Mouse (Mus musculus) stomach, postnatal 0 days (tissue): ENCODE results near the gene Rad51b. TPM values are rescaled to one million over a fixed set of nuclear protein-coding genes. Genes with fewer than 3 reads are reported as not detected.
A peak's percentile ranks its signal among the peaks of the same experiment; 100 is the strongest.

Experiments used
- ATAC-seq: fragments of 200-750 bp; cut with Nextera tagmentation; 2 replicates; pipeline ENCODE4 v1.8.0; 2017; ENCODE audit not compliant: low FRiP score, low TSS enrichment
- DNase-seq: peaks from one replicate; pipeline ENCODE4 v3.0.0-alpha.2; 2016; ENCODE audit warnings: low spot score
- H3K27ac ChIP-seq: fragments of 300-500 bp; sonication (generic); replicated peaks from 2 replicates; pipeline ENCODE4 v1.5.1; 2014; ENCODE audit warnings: mild to moderate bottlenecking, control low read depth
- H3K27me3 ChIP-seq: fragments of 300-500 bp; sonication (generic); 2 replicates; pipeline ENCODE4 v1.6.1; 2014; ENCODE audit warnings: low read length; ENCODE audit not compliant: control insufficient read depth, insufficient read depth
- H3K36me3 ChIP-seq: fragments of 300-500 bp; sonication (generic); 2 replicates; pipeline ENCODE4 v1.6.1; 2014; ENCODE audit warnings: low read length, mixed read lengths; ENCODE audit not compliant: control insufficient read depth, insufficient read depth
- H3K4me1 ChIP-seq: fragments of 300-500 bp; sonication (generic); replicated peaks from 2 replicates; pipeline ENCODE4 v1.6.1; 2014; ENCODE audit warnings: antibody characterized with exemption; ENCODE audit not compliant: control insufficient read depth, insufficient read depth
- H3K4me2 ChIP-seq: fragments of 300-500 bp; sonication (generic); replicated peaks from 2 replicates; pipeline ENCODE4 v1.6.1; 2014; ENCODE audit warnings: low read depth, mild to moderate bottlenecking, control low read depth, moderate library complexity
- H3K4me3 ChIP-seq: fragments of 300-500 bp; sonication (generic); 2 replicates; pipeline ENCODE4 v1.5.1; 2014; ENCODE audit warnings: low read depth, low read length, control low read depth
- H3K9ac ChIP-seq: fragments of 300-500 bp; sonication (generic); 2 replicates; pipeline ENCODE4 v1.6.1; 2014; ENCODE audit warnings: mild to moderate bottlenecking, low read length, control low read depth, mixed read lengths
- H3K9me3 ChIP-seq: fragments of 300-500 bp; sonication (generic); 2 replicates; pipeline ENCODE4 v1.6.1; 2016; ENCODE audit warnings: low read length; ENCODE audit not compliant: control insufficient read depth
- CTCF ChIP-seq: IDR thresholded peaks from 2 replicates; pipeline ENCODE4 v1.5.1; 2016; ENCODE audit warnings: antibody characterized with exemption, low read depth, mild to moderate bottlenecking, moderate library complexity
- EP300 ChIP-seq: optimal IDR thresholded peaks from 2 replicates; pipeline ENCODE3; 2016; ENCODE audit warnings: antibody characterized with exemption
- WGBS: fragments of 180-500 bp; shearing (Covaris S2); extraction: QIAGEN DNeasy Blood & Tissue Kit; methylation state at CpG from one replicate; pipeline ENCODE4 v1.1.7; 2014; 5-methylcytosine and 5-hydroxymethylcytosine counted together
- polyA plus RNA-seq: library from polyadenylated mRNA; unstranded; fragments of >200 nt; fragmentation: Nextera tagmentation; extraction: Ambion mirVana; gene quantifications from 2 replicates; pipeline ENCODE4 v1.2.1, GENCODE M21; 2015

Rad51b gene
- polyA plus RNA-seq, 1 experiment from 2014 or later = 2.0 TPM

DNA sequence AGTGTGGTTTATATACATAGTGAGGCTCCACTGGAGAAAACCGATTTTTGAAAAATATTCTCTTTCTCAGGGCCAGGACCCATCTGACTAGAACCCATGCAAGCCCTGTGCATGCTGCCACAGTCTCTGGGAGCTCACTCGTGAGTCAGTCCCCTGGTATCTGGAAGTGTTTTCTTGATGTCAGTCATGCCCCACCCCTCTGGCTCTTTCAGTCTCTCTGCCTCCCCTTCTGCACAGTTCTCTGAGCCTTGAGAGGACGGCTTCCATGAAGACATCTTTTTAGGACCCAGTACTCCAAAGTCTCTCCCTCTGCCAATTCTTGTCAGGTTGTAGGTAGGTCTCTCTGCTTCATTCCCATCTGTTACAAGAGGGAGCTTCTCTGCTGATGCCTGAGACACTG, 86.5 kb downstream of the Rad51b start:
- Histone ChIP-seq H3K4me3 (no peak overlapping the region), H3K4me1 (peaks cover 4% of the 10 kb centered on the region; the same call in 1 of the 2 replicates), H3K4me2 (peak overlapping the region; percentile 44), H3K27me3 (no peaks in the 10 kb centered on the region), H3K9me3 (no peaks in the 10 kb centered on the region), H3K36me3 (no peaks in the 10 kb centered on the region), H3K9ac (no peak overlapping the region), H3K27ac (peak overlapping the region; percentile 90)
- ATAC-seq (peak; percentile 87), DNase-seq (peak; percentile 38)
- WGBS = 30% methylated on average over 3 of the region's 3 CpGs
- no peak for TF ChIP-seq CTCF
- no peak for TF ChIP-seq EP300

DNA sequence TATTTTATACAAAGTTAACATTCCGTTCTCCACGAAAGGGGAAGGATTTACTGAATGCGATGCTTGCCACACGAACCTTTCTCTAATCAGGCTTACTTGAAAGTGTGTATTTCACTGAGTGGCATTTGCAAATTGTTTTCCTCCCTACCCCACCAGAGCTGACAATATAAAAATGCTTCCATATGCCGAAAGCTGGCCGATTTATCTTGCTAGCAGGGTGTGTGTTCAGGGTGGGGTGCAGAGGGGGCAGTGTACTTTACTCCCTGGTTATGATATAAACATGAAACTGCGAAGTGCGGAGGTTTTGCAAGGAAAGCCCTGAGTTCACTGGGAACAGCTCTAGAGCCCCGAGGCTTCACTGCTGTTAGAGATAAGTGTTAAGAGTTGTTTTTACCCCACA, 87.7 kb downstream of the Rad51b start:
- Histone ChIP-seq H3K27ac (peak overlapping the region; percentile 90), H3K9ac (no peak overlapping the region), H3K4me1 (peaks cover 4% of the 10 kb centered on the region; the same call in 1 of the 2 replicates), H3K27me3 (no peaks in the 10 kb centered on the region), H3K9me3 (no peaks in the 10 kb centered on the region), H3K36me3 (no peaks in the 10 kb centered on the region), H3K4me3 (peak overlapping the region; percentile 13; the same call in 1 of the 2 replicates), H3K4me2 (peak overlapping the region; percentile 44)
- ATAC-seq (peak; percentile 86), DNase-seq (peak; percentile 70)
- no peak for TF ChIP-seq EP300
- no peak for TF ChIP-seq CTCF
- WGBS = 15% methylated on average over 9 of the region's 9 CpGs

DNA sequence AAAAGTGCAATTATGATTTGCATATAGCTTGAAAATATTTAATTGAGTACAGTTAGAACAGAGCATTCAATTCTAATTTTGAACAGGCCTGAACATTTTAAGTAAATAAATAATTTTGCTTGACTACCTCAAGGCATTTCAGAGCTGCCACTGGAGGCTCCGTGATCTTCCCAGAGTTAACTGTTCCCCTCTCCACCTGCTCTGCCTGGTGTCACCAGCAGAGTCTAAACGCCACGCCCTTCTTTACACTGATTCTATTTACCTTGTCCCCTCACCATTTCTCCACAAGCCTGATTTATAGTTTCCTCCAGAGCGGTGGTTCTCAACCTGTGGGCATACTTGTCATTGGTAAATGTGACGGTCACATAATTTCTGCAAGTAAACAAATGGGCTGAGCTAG, 88.1 kb downstream of the Rad51b start:
- 32% methylated on average over 5 of the region's 5 CpGs for WGBS
- peak; percentile 52; the same call in 1 of the 2 replicates for ATAC-seq
- no peak overlapping the region for H3K9ac ChIP-seq
- peak overlapping the region; percentile 90 for H3K27ac ChIP-seq
- DNase-seq = peak; percentile 21
- peak overlapping the region; percentile 18; the same call in 1 of the 2 replicates for H3K4me2 ChIP-seq
- no peaks in the 10 kb centered on the region for H3K36me3 ChIP-seq
- H3K27me3 ChIP-seq = no peaks in the 10 kb centered on the region
- no peaks in the 10 kb centered on the region for H3K9me3 ChIP-seq
- H3K4me1 ChIP-seq = peaks cover 4% of the 10 kb centered on the region; the same call in 1 of the 2 replicates
- TF ChIP-seq EP300 (no peak), CTCF (no peak; the same call in 1 of the 2 replicates)
- no peak overlapping the region for H3K4me3 ChIP-seq

DNA sequence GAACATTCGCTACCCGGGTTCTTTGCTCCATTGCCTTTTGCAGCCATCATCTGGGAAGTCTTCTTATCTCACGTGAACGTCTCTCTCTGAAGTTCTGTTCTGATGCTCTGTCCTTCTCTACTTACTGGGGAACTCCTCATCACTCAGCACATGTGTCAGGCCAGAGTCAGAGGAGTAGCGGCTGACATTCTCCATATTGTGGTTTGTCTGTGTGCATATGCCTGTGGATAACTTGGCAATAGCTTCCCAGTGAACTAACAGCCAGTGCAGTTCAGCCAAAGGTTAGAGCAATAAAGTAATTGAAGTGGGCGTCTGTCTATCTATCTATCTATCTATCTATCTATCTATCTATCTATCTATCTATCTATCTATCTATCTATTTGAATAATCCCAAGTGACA, 90.8 kb downstream of the Rad51b start:
- Histone ChIP-seq H3K9me3 (no peaks in the 10 kb centered on the region), H3K36me3 (no peaks in the 10 kb centered on the region), H3K4me1 (peaks cover 4% of the 10 kb centered on the region; the same call in 1 of the 2 replicates), H3K27me3 (no peaks in the 10 kb centered on the region), H3K4me3 (no peak overlapping the region), H3K27ac (peak overlapping the region; percentile 61), H3K9ac (no peak overlapping the region), H3K4me2 (no peak overlapping the region)
- TF ChIP-seq CTCF (no peak), EP300 (no peak)
- no peak for DNase-seq
- WGBS = 43% methylated on average over 6 of the region's 6 CpGs
- no peak for ATAC-seq

DNA sequence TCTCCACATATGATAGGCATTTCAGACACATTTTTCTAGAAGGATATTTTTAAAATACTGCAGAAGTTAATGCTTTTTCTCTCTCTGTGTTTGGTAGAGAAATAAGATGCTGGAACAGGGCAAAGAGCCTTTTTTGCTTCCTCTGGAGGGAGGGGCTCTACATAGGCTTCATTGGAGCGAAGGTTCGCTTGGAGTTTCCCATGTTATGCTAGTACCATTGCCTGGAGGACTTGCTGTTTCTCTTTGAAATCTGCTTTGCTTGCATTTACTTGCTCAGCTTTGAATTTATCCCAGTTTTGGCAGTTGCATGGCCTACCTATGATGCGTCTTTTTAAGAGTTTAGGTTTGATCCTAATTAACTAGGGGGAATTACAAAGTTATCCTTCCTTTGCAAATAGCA, 92.2 kb downstream of the Rad51b start:
- DNase-seq (no peak), ATAC-seq (no peak)
- TF ChIP-seq CTCF (no peak), EP300 (no peak)
- Histone ChIP-seq H3K9ac (no peak overlapping the region), H3K36me3 (no peaks in the 10 kb centered on the region), H3K4me2 (no peak overlapping the region), H3K27ac (no peak overlapping the region), H3K27me3 (no peaks in the 10 kb centered on the region), H3K9me3 (no peaks in the 10 kb centered on the region), H3K4me3 (no peak overlapping the region), H3K4me1 (peaks cover 2% of the 10 kb centered on the region; the same call in 1 of the 2 replicates)
- 74% methylated on average over 3 of the region's 3 CpGs for WGBS

DNA sequence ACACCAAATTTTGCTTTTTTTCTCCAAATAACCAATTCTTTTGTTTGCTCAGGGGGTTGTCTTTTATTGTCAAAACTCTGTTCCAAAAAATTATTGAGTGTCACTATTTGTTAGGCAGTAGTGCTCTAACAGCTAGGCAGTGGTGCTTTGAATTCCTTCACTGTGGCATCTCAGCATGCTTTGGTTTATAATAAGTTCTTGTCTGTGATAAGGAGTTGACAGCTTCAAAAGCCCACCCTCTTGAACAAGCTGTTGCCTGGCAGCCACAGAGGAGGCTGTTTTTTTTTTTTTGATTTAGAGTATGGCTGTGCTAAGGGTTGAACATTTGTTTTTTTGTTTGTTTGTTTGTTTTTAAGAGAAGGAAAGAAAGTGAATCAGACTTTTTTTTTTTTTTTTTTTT, 92.9 kb downstream of the Rad51b start:
- Histone ChIP-seq H3K9me3 (no peaks in the 10 kb centered on the region), H3K4me3 (no peak overlapping the region), H3K4me1 (no peaks in the 10 kb centered on the region), H3K27ac (no peak overlapping the region), H3K4me2 (no peak overlapping the region), H3K27me3 (no peaks in the 10 kb centered on the region), H3K9ac (no peak overlapping the region), H3K36me3 (no peaks in the 10 kb centered on the region)
- ATAC-seq = no peak
- TF ChIP-seq CTCF = no peak
- TF ChIP-seq EP300 = no peak
- DNase-seq = no peak
